In the genomic region with DNA sequence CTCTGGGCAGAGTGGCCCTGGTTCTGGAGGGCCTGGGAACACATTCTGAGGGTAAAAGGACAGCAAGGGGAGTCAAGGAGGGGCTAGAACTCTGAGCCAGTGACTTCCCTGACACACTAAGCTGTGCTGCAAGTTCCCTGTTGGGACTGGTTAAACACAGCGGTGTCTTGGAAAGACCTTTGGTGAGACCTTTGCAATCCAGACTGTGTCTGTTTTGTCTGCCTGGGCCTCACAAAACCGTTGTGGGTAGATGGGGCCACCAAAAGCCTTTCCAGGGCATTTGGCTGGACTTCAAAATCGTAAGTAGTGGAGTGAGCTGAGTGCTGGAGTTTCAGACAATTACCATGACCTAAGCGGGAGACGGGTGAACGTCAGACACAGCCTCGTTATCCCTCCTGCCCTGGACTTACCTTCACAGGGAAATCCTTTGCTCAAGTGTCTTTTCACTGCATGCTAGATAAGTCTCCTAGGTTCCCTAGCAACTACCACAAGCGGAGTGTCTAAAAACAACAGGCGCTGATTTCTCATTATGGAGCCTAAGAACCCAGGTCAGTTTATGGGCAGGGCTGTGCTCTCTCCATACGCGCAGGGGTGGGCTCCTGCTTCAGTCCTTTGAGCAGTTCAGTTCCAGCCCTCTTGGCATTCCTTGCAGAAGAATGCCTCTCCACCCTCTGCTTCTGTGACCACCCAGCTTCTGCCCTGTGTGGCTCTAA, we compare ENCODE assay signal across 11 mouse cellular contexts.
DNase-seq lines count a peak whose midpoint lies in the region; ATAC-seq lines count a peak whose summit lies in the region.
"Had no signal": no experiment of that assay in that cellular context is flagged by ENCODE, and none has a peak within 500 bp of the region (broad histone marks: within the 10 kb centered on the region; RNA-seq: fewer than 3 reads in every experiment).

No protein-coding gene starts in this region.

- ATAC-seq in frontal cortex, adult (ENCODE audit: low TSS enrichment) = 0 out of 2 replicates have a peak, but pooled peaks have one; percentile 21
- ATAC-seq in neural tube, embryonic 13.5 days (ENCODE audit: low read depth) = peak; percentile 49; the same call in 1 of the 2 replicates
- ATAC-seq in hindbrain, embryonic 14.5 days (ENCODE audit: low FRiP score) = peak; percentile 54; the same call in 1 of the 2 replicates

- no peak overlapping the region for H3K9ac ChIP-seq in neural tube, embryonic 13.5 days
- no peak overlapping the region for H3K9ac ChIP-seq in hindbrain, embryonic 14.5 days

- H3K4me2 ChIP-seq in neural tube, embryonic 13.5 days = no peak overlapping the region
- peak overlapping the region; percentile 10; the same call in 1 of the 2 replicates for H3K4me2 ChIP-seq in hindbrain, embryonic 14.5 days (replicated peaks)

- no peak for DNase-seq in frontal cortex, adult 2 months (ENCODE audit: extremely low spot score in 1 of 2, low spot score in 1 of 2)
- no peak for DNase-seq in neural tube, embryonic 10.5 days (ENCODE audit: extremely low spot score, low spot score)
- DNase-seq in hindbrain, embryonic 14.5 days (ENCODE audit: low spot score) = no peak
- peak; percentile 16 for DNase-seq in retina, embryonic 14.5 days (ENCODE audit: low spot score)
- no peak for DNase-seq in gastrocnemius, adult 8-10 months (ENCODE audit: low spot score in 2 of 2)
- no peak for DNase-seq in spleen, adult 18-20 months
- DNase-seq: B cell, adult 2 months; gastrocnemius, postnatal 14 days; lung, postnatal 14 days had no signal

- no peaks in the 10 kb centered on the region for H3K27me3 ChIP-seq in neural tube, embryonic 13.5 days
- H3K27me3 ChIP-seq in hindbrain, embryonic 14.5 days (ENCODE audit: control insufficient read depth, insufficient read depth, low read length) = no peaks in the 10 kb centered on the region

- H3K4me3 ChIP-seq in neural tube, embryonic 13.5 days = no peak overlapping the region
- no peak overlapping the region for H3K4me3 ChIP-seq in hindbrain, embryonic 14.5 days (replicated peaks; ENCODE audit: low read length)

- peak overlapping the region; percentile 50 for H3K27ac ChIP-seq in neural tube, embryonic 13.5 days (replicated peaks)
- H3K27ac ChIP-seq in hindbrain, embryonic 14.5 days = peak overlapping the region; percentile 56

- peaks cover 16% of the 10 kb centered on the region for H3K4me1 ChIP-seq in neural tube, embryonic 13.5 days (replicated peaks)
- H3K4me1 ChIP-seq in hindbrain, embryonic 14.5 days (replicated peaks; ENCODE audit: control insufficient read depth, insufficient read depth, low read length) = peaks cover 15% of the 10 kb centered on the region

- no peaks in the 10 kb centered on the region for H3K9me3 ChIP-seq in neural tube, embryonic 13.5 days
- H3K9me3 ChIP-seq in hindbrain, embryonic 14.5 days (ENCODE audit: control insufficient read depth, low read length) = no peaks in the 10 kb centered on the region

- WGBS in neural tube, embryonic 13.5 days = 45% methylated on average over 11 of the region's 11 CpGs
- WGBS in hindbrain, embryonic 14.5 days = 42% methylated on average over 11 of the region's 11 CpGs

- no peaks in the 10 kb centered on the region for H3K36me3 ChIP-seq in neural tube, embryonic 13.5 days
- H3K36me3 ChIP-seq in hindbrain, embryonic 14.5 days (replicated peaks; ENCODE audit: control insufficient read depth, insufficient read depth) = no peaks in the 10 kb centered on the region
